Mouse (Mus musculus) forebrain, embryonic 10.5 days (tissue): ENCODE measurements around the gene Crocc2. TPM values are rescaled to one million over a fixed set of nuclear protein-coding genes. Genes with fewer than 3 reads are reported as not detected.
A peak's percentile ranks its signal among the peaks of the same experiment; 100 is the strongest.

Source experiments
- DNase-seq: peaks from one replicate; pipeline ENCODE4 v3.0.0-alpha.2; 2017; ENCODE audit warnings: low spot score; ENCODE audit errors: extremely low spot score
- H3K27ac ChIP-seq: fragments of 300-500 bp; sonication (generic); 2 replicates; pipeline ENCODE4 v1.5.1; 2016; ENCODE audit warnings: mild to moderate bottlenecking
- H3K27me3 ChIP-seq: fragments of 300-500 bp; sonication (generic); 2 replicates; pipeline ENCODE4 v1.6.1; 2016; ENCODE audit warnings: mild to moderate bottlenecking; ENCODE audit not compliant: poor library complexity, severe bottlenecking
- H3K36me3 ChIP-seq: fragments of 300-500 bp; sonication (generic); replicated peaks from 2 replicates; pipeline ENCODE4 v1.6.1; 2016; ENCODE audit warnings: mild to moderate bottlenecking, moderate library complexity
- H3K4me1 ChIP-seq: fragments of 300-500 bp; sonication (generic); 2 replicates; pipeline ENCODE4 v1.6.1; 2016
- H3K4me3 ChIP-seq: fragments of 300-500 bp; sonication (generic); 2 replicates; pipeline ENCODE4 v1.5.1; 2016; ENCODE audit warnings: mild to moderate bottlenecking, moderate library complexity
- H3K9me3 ChIP-seq: fragments of 300-500 bp; sonication (generic); 2 replicates; pipeline ENCODE4 v1.6.1; 2016; ENCODE audit warnings: mild to moderate bottlenecking, moderate library complexity
- WGBS: fragments of 180-500 bp; shearing (Covaris S2); methylation state at CpG from one replicate; pipeline ENCODE4 v1.1.7; 2016; 5-methylcytosine and 5-hydroxymethylcytosine counted together
- polyA plus RNA-seq: library from polyadenylated mRNA; unstranded; fragments of >200 nt; fragmentation: Nextera tagmentation; extraction: Ambion mirVana; gene quantifications from 2 replicates; pipeline ENCODE4 v1.2.1, GENCODE M21; 2016

Gene Crocc2
- polyA plus RNA-seq, result 0.05 and 0.12 TPM in 2 replicates

DNA sequence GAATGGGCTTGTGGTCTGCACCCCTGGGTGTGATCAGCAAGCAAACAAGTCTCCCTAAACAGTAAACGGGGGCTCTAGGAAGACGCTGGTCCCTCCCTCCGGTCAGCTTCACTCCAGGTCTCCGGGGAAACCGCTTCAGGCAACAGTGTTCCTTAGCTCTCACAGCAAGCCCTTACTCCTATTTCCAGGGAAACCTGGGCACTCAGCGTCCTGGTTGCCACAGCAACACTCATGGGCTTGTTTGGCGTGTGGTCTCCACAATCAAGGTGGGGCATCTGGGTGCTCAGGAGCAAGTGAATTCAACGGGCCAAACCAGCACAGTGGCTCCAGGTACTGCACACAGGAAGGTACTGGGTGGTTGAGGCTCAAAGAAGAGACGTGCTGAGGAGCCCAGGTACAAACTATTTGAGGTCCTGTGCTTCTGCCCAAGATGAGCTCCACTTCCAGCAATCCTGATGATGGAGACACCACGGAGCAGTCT is at the start of gene Crocc2:
Gene Crocc2, plus strand, starts transcription at position 431 of the 481 bp plus-strand sequence.
- Histone ChIP-seq H3K27ac (no peak within 1 kb of the TSS), H3K36me3 (no peaks in the 10 kb centered on the region), H3K4me3 (no peak within 1 kb of the TSS), H3K4me1 (peaks cover 10% of the 10 kb centered on the region), H3K9me3 (no peaks in the 10 kb centered on the region), H3K27me3 (no peaks in the 10 kb centered on the region)
- DNase-seq, result no peak
- 43% methylated on average over 10 of the region's 10 CpGs for WGBS

DNA sequence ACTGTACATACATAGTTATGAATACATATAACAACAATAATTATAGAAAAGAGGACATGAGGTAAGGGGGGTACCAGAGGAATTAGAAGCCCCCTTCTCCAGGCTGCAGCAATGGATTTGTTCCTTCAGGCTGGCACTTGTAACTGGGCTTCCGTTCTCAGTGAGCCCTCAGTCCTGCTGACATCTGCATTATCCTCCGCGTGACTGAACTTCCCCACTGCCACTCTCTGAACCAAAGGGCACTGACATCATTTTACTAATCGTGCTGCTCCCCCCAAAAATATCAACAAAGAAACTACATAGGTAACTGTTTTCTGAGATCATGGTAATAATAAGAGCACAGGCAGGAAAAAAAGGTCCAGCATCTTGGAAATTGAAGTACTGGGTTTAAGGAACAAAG is 49.7 kb upstream of the Crocc2 start:
- Histone ChIP-seq H3K4me1 (peaks cover 25% of the 10 kb centered on the region), H3K36me3 (no peaks in the 10 kb centered on the region), H3K9me3 (no peaks in the 10 kb centered on the region), H3K27me3 (peaks cover 7% of the 10 kb centered on the region), H3K4me3 (no peak overlapping the region), H3K27ac (0 out of 2 replicates have a peak overlapping the region, but pooled peaks have one; percentile 5)
- WGBS, result 37% methylated on average over 4 of the region's 4 CpGs
- no peak for DNase-seq

DNA sequence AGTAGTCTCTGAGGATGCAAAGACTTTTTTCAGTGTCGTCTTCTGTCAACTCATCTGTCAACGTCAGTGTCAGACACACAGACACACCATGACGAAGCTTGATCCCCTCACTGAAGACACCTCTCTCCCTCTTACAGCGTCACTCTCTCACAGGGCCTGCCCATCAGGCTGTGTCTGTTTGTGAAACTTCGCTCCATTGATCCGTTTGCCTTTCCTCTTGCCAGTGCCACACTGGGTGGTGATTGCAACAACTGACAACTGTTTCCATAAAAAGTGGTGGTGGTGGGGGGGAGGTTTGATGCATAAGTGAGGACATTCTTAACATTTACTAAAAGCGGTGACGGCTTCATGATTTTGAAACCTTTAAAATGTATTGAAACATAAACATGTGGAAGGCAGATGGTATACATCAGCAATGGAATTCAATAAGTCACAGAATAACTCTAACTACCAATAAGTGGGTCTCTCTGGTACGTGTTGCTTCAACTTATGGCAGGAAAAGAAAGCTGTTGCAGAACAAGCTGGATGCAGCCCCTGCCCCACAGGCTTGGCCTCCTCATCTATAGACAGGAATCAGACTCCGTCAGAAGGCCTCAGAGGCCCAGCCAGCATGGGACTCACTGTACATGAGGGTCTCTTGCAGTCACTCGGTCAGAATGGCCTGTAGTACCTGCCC is 45.2 kb upstream of the Crocc2 start:
- WGBS, result 85% methylated on average over 11 of the region's 11 CpGs
- Histone ChIP-seq H3K9me3 (no peaks in the 10 kb centered on the region), H3K27me3 (no peaks in the 10 kb centered on the region), H3K36me3 (no peaks in the 10 kb centered on the region), H3K27ac (no peak overlapping the region), H3K4me1 (peaks cover 15% of the 10 kb centered on the region), H3K4me3 (no peak overlapping the region)
- DNase-seq, result no peak

DNA sequence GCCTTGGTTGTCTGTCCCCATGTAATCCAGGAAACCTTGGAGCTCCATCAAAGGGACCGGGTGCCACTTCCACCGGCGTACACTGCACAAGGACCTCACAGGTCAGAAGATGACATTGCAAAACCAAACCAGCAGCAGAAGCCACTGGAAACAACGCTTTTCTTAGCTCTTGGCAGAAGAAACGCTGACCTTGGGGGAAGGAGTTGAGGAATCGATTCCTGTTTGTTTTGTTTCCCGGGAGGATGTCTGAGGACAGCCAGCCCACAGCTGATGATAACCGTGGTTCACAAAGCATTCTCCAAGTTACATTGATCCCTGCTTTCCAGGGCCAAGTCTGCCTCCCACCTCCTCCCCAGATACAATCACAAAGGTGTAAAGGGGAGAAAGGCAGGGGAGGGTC is 44.5 kb upstream of the Crocc2 start:
- 88% methylated on average over 8 of the region's 8 CpGs for WGBS

DNA sequence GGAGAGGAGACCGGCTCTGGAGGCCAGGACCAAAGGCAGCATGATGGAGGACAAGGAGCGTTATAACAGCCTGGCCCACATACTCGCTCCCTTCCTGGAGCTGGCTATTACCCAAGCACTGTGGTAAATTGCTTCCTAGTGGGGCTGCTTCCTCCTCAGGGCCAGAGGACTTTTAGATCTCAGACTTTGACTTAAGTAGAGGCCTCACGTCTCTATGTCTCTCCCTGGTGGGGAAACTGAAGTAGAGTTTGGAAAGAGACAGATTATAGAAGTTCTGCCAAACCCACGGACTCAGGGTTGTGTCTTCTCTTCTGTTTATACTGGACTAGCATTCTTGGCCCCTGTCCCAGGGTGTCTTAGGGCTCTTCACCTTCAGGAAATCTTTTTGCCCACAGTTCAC is 43.3 kb upstream of the Crocc2 start:
- H3K4me1 ChIP-seq, result peaks cover 16% of the 10 kb centered on the region
- no peaks in the 10 kb centered on the region for H3K27me3 ChIP-seq
- H3K9me3 ChIP-seq, result no peaks in the 10 kb centered on the region
- WGBS, result 69% methylated on average over 5 of the region's 5 CpGs
- no peaks in the 10 kb centered on the region for H3K36me3 ChIP-seq
- no peak overlapping the region for H3K27ac ChIP-seq
- no peak for DNase-seq
- no peak overlapping the region for H3K4me3 ChIP-seq

More for the DNA sequence above, 44.5 kb upstream of the Crocc2 start:
- H3K4me1 ChIP-seq, result peaks cover 16% of the 10 kb centered on the region
- H3K27ac ChIP-seq, result no peak overlapping the region
- H3K9me3 ChIP-seq, result no peaks in the 10 kb centered on the region
- H3K36me3 ChIP-seq, result no peaks in the 10 kb centered on the region
- no peak for DNase-seq
- H3K27me3 ChIP-seq, result no peaks in the 10 kb centered on the region
- H3K4me3 ChIP-seq, result no peak overlapping the region

DNA sequence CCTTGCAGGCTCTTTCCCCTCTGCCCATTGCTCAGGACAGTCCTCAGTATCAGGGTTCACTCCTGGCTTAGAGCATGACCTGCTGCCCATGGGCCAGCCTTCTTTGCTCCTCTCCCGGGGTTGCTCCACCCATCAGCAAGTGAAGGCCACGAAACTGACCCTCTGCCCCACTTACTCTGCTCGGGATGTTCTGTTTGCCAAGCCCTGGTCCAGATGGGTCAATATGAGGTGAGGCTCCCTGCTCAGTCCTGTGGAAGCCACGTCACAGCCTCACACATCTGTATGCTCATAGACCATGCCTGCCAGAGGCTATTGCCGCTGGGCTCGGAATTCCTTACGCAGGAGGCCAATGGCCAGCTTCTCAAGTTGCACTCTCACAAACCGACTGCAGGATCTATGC is 40.3 kb upstream of the Crocc2 start:
- peaks cover 16% of the 10 kb centered on the region for H3K4me1 ChIP-seq
- H3K27ac ChIP-seq, result no peak overlapping the region
- no peak for DNase-seq
- H3K4me3 ChIP-seq, result no peak overlapping the region
- 78% methylated on average over 8 of the region's 8 CpGs for WGBS
- H3K36me3 ChIP-seq, result no peaks in the 10 kb centered on the region
- H3K9me3 ChIP-seq, result no peaks in the 10 kb centered on the region
- H3K27me3 ChIP-seq, result no peaks in the 10 kb centered on the region

DNA sequence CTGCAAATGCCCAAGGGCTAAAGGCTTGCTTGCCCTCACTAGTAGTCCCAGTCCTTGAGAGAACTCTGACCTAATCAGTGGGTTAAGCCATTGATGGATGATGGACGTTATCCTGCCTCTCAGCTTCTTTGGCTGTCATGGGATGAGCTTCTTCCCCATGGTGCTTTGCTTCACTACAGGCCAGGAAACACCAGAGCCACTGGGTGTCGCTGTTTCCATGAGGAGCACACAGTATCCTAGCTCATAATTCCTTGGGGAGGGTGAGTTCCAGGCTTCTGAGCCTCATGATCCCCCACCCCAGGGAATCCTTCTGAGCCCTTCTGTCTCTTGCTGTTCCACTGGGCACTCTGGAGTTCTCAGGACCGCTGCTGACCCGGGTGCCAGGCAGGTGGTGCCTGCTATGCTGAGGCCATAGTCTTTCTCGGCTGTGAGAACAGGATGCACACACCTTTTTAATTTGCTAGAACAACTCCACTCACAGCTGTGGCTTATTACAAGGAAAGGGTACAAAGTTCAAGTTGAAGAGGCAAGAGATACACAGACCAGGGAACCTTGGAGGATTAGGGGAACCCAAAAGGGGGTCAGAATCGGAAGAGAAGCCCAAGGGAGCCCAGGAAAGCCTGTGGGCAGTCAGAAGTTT is 39.7 kb upstream of the Crocc2 start:
- H3K27ac ChIP-seq, result peak overlapping the region; percentile 58; the same call in 1 of the 2 replicates
- DNase-seq, result peak; percentile 42
- 23% methylated on average over 6 of the region's 6 CpGs for WGBS

DNA sequence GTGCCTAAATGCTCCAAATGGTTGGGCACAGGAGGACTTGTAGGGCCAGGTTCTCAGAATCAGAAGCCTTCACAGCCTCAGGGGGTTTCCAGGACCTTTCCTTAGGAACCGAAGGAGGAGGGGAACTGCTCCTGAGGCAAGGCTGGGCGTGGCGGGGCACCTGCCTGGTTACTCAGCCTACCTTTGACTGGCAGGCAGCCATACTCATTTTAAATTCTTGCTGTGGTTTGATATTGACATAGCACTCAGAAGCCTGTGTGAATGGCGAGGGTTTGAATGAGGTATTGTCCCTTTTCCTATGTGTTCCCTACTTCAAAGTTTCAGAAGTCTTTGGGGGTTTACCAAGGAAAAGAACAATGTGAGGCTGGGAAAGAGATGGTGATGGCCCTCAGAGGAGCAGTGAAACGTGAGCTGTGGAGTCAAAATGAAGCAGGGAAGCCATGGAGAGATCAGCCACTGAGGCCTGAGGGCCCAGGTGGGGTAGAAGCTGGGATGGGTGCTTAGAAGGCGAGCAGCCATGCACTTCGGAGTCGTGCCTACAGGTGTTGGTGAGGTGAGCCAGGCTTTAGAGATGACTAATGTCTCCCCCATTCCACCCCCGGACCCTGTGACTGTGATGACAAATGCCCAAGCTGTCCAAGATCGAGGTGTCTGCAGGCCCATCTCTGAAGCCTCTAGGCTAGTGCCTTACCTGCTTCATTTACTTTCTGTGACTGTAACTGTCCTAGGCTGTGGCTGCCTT is 38.1 kb upstream of the Crocc2 start:
- Histone ChIP-seq H3K4me1 (peaks cover 16% of the 10 kb centered on the region), H3K27ac (no peak overlapping the region), H3K27me3 (no peaks in the 10 kb centered on the region), H3K36me3 (no peaks in the 10 kb centered on the region), H3K4me3 (no peak overlapping the region), H3K9me3 (no peaks in the 10 kb centered on the region)
- 76% methylated on average over 10 of the region's 10 CpGs for WGBS
- DNase-seq, result no peak

More for the DNA sequence above, 39.7 kb upstream of the Crocc2 start:
- Histone ChIP-seq H3K27me3 (no peaks in the 10 kb centered on the region), H3K36me3 (no peaks in the 10 kb centered on the region), H3K4me1 (peaks cover 16% of the 10 kb centered on the region), H3K4me3 (no peak overlapping the region), H3K9me3 (no peaks in the 10 kb centered on the region)

DNA sequence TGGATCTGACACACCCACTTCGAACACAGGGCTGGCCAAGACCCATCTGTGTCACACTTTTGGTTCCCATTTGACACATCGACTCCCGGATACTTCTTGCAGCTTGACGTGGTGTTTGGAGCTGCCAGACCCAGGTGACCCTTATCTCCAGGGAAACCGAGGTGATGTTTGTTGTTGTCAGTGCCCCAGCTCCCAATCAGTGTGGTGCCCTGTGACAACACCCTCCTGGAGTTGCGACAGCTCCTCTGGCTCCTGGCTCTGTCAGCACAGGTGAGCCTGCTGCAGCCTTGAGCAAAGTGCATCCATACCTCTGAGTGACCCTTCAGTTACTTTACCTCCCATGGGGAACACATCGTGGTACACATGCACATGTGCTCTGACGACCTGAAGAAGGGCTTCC is 35.8 kb upstream of the Crocc2 start:
- H3K4me3 ChIP-seq, result no peak overlapping the region
- H3K4me1 ChIP-seq, result peaks cover 20% of the 10 kb centered on the region
- no peak overlapping the region for H3K27ac ChIP-seq
- 72% methylated on average over 8 of the region's 8 CpGs for WGBS
- no peaks in the 10 kb centered on the region for H3K27me3 ChIP-seq
- DNase-seq, result no peak
- no peaks in the 10 kb centered on the region for H3K36me3 ChIP-seq
- no peaks in the 10 kb centered on the region for H3K9me3 ChIP-seq

DNA sequence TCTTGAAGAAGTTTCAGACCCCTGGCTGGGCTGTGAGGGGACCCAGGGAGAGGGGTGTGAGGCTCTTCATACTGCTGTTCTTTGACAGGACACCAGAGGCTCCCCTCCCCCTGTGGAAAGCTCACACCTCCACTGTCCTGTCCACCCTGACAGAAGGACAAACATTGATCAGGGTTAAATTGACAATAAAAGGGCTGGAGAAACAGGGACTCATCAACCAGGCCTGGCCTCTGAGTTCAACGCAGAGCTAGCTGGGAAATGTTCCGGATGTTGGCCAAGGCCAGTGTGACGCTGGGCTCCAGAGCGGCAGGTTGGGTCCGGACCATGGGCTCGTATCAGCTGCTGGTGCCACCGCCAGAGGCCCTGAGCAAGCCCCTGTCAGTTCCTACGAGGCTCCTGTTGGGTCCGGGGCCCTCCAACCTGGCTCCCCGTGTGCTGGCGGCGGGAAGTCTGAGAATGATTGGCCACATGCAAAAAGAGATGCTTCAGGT is 33.4 kb upstream of the Crocc2 start, which contains the start of gene Agxt:
Gene Agxt, plus strand, starts transcription at position 205 of the 491 bp plus-strand sequence.
- H3K4me3 ChIP-seq, result no peak within 1 kb of the TSS
- H3K27me3 ChIP-seq, result no peaks in the 10 kb centered on the region
- H3K27ac ChIP-seq, result no peak within 1 kb of the TSS
- 0 out of 2 replicates have a peak, but pooled peaks cover 4% of the 10 kb centered on the region for H3K4me1 ChIP-seq
- H3K9me3 ChIP-seq, result no peaks in the 10 kb centered on the region
- WGBS, result 86% methylated on average over 12 of the region's 12 CpGs
- DNase-seq, result no peak
- no peaks in the 10 kb centered on the region for H3K36me3 ChIP-seq

DNA sequence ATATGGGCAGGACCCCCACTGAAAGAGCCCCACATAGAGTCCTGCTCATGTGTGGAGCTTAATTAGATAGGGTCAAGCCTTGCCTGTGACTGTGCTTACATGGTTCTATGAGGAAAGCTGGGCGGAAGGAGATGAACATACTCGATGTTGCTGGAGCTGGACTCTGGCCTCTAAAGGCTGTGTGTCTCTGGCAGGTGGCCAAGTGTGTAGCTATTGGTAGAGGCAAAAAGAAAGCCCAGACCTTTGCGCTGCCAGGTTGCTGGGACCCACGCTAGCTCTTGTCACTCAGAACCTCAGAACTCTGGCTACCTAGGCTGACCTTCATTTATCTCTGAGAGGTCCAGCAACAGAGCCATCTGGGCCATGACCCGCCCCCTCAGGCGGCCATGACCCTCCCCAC is 30.0 kb upstream of the Crocc2 start:
- H3K4me1 ChIP-seq, result 0 out of 2 replicates have a peak, but pooled peaks cover 4% of the 10 kb centered on the region
- no peaks in the 10 kb centered on the region for H3K27me3 ChIP-seq
- 90% methylated on average over 6 of the region's 6 CpGs for WGBS
- H3K27ac ChIP-seq, result no peak overlapping the region
- DNase-seq, result no peak
- no peak overlapping the region for H3K4me3 ChIP-seq
- H3K9me3 ChIP-seq, result no peaks in the 10 kb centered on the region
- H3K36me3 ChIP-seq, result no peaks in the 10 kb centered on the region

DNA sequence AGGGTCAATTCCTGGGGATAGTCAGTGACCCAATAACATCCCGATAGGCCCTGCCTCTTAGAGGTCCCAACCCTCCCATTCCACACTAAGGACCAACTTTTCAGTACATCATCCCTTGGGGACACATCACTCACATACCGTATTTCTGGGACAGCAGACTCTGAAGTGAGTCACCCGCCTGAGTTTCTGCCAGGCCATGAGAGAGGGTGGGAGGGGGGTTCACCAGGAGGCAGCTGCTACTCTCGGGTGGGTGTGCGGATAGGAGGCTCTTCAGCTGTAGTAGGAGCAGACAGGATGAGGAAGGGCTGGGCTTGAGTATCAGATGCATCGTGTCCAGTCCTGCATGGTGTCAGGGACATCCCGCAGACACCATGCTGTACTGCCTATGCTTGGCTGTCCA is 28.8 kb upstream of the Crocc2 start:
- no peak for DNase-seq
- no peaks in the 10 kb centered on the region for H3K9me3 ChIP-seq
- WGBS, result 85% methylated on average over 7 of the region's 7 CpGs

More for the DNA sequence above, 28.8 kb upstream of the Crocc2 start:
- Histone ChIP-seq H3K36me3 (no peaks in the 10 kb centered on the region), H3K27me3 (no peaks in the 10 kb centered on the region), H3K27ac (no peak overlapping the region), H3K4me1 (0 out of 2 replicates have a peak, but pooled peaks cover 4% of the 10 kb centered on the region), H3K4me3 (no peak overlapping the region)
